Mouse (Mus musculus) lung, adult 2 months (tissue): ENCODE measurements around the gene Brcc3.

ENCODE experiments used
- CTCF ChIP-seq: fragments of 200-500 bp; IDR thresholded peaks from 2 replicates; pipeline ENCODE4 v1.5.1; 2011; ENCODE audit warnings: mild to moderate bottlenecking, low read length, control low read depth; ENCODE audit not compliant: insufficient read depth
- POLR2A ChIP-seq: fragments of 200-500 bp; IDR thresholded peaks from 2 replicates; pipeline ENCODE4 v1.6.1; 2011; ENCODE audit warnings: low read depth, mild to moderate bottlenecking, control low read depth, low read length, borderline replicate concordance; ENCODE audit errors: extremely low read depth

DNA sequence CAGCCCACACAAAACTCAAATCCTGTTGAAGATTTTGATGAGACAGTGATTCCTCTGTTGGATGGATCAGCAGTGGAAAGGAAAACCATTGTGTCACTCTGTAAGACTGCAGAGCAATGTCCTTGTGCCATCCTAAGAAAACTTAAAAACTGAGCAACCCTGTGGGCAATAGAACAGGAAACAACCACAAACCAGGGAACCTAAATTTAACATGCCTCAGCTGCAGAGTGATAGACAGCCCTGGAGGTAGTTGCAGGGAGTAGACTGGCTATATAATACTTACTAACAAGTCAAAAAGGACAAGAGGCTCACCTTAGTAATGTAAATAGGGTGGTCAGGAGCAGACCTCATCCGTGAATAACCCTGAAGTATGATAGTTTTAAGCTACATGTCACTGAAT lies 38.2 kb downstream of the Brcc3 start:
- TF ChIP-seq CTCF (no peak), POLR2A (no peak)
